Mouse (Mus musculus): Measurements from ENCODE around the gene Pde4d. TPM values are rescaled to one million over a fixed set of nuclear protein-coding genes. Genes with fewer than 3 reads are reported as not detected.

Gene Pde4d
- polyA plus RNA-seq, 1 experiment from 2014 or later: 19.0 TPM

GRCm38 (mm10) chr13:109205541-109205940 lies 755.8 kb downstream of the Pde4d start:
- H3K27me3 ChIP-seq (replicated peaks; ENCODE audit: control insufficient read depth, insufficient read depth, low read length): no peaks in the 10 kb centered on the region
- no peak overlapping the region for H3K4me3 ChIP-seq (ENCODE audit: low read depth, low read length)
- H3K36me3 ChIP-seq (ENCODE audit: control insufficient read depth, insufficient read depth, low read length): no peaks in the 10 kb centered on the region
- no peak overlapping the region; the same call in 1 of the 2 replicates for H3K4me2 ChIP-seq
- DNase-seq (ENCODE audit: low spot score) (no peak), ATAC-seq (replicated peaks; ENCODE audit: low FRiP score) (no peak)
- H3K27ac ChIP-seq (ENCODE audit: low read depth, low read length): no peak overlapping the region
- H3K9me3 ChIP-seq (ENCODE audit: control insufficient read depth, low read length): no peaks in the 10 kb centered on the region
- H3K4me1 ChIP-seq (replicated peaks; ENCODE audit: control insufficient read depth, insufficient read depth, low read length): no peaks in the 10 kb centered on the region; the same call in 1 of the 2 replicates
- H3K9ac ChIP-seq (ENCODE audit: low read depth, low read length): no peak overlapping the region
- 26% methylated on average over 9 of the region's 9 CpGs for WGBS

- DNase-seq (ENCODE audit: low spot score) (no peak), ATAC-seq (replicated peaks; ENCODE audit: low FRiP score) (no peak)
- H3K4me1 ChIP-seq (replicated peaks; ENCODE audit: control insufficient read depth, insufficient read depth, low read length): no peaks in the 10 kb centered on the region; the same call in 1 of the 2 replicates
- 92% methylated on average over 16 of the region's 16 CpGs for WGBS
- H3K4me3 ChIP-seq (ENCODE audit: low read depth, low read length): no peak overlapping the region
- no peaks in the 10 kb centered on the region for H3K27me3 ChIP-seq (replicated peaks; ENCODE audit: control insufficient read depth, insufficient read depth, low read length)
- no peaks in the 10 kb centered on the region for H3K9me3 ChIP-seq (ENCODE audit: control insufficient read depth, low read length)
- no peak overlapping the region for H3K4me2 ChIP-seq
- H3K27ac ChIP-seq (ENCODE audit: low read depth, low read length): no peak overlapping the region
- no peaks in the 10 kb centered on the region for H3K36me3 ChIP-seq (ENCODE audit: control insufficient read depth, insufficient read depth, low read length)
- H3K9ac ChIP-seq (ENCODE audit: low read depth, low read length): no peak overlapping the region
Measured at GRCm38 (mm10) chr13:109208607-109209006, 758.9 kb downstream of the Pde4d start.

DNA sequence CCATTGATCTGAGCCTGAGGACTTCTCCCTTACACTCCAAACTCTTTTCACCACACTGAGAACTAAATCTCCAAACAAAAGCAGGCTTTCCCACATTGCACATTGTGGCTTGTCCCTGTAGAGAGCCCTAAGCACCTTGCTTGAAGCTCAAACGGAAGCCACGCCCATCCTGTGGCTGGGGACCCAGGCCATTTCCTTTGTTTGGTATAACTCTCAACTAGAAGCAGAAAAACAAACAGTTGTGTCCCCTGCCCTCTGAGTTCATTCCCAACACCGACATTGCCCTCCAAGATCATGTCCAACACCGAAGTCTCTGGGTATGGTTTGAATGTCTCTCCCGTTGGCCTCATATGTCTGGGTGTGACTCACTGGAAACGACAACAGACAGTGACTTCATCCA lies 759.7 kb downstream of the Pde4d start:
- no peak overlapping the region for H3K4me2 ChIP-seq
- DNase-seq (ENCODE audit: low spot score): no peak
- H3K4me1 ChIP-seq (replicated peaks; ENCODE audit: control insufficient read depth, insufficient read depth, low read length): no peaks in the 10 kb centered on the region; the same call in 1 of the 2 replicates
- no peak for ATAC-seq (replicated peaks; ENCODE audit: low FRiP score)
- no peaks in the 10 kb centered on the region for H3K36me3 ChIP-seq (ENCODE audit: control insufficient read depth, insufficient read depth, low read length)
- no peaks in the 10 kb centered on the region for H3K9me3 ChIP-seq (ENCODE audit: control insufficient read depth, low read length)
- H3K4me3 ChIP-seq (ENCODE audit: low read depth, low read length): no peak overlapping the region
- no peak overlapping the region for H3K9ac ChIP-seq (ENCODE audit: low read depth, low read length)
- WGBS: 47% methylated on average over 6 of the region's 6 CpGs
- H3K27me3 ChIP-seq (replicated peaks; ENCODE audit: control insufficient read depth, insufficient read depth, low read length): no peaks in the 10 kb centered on the region
- no peak overlapping the region for H3K27ac ChIP-seq (ENCODE audit: low read depth, low read length)

- Histone ChIP-seq H3K4me2 (no peak overlapping the region), H3K27ac (ENCODE audit: low read depth, low read length) (no peak overlapping the region), H3K27me3 (replicated peaks; ENCODE audit: control insufficient read depth, insufficient read depth, low read length) (no peaks in the 10 kb centered on the region), H3K9me3 (ENCODE audit: control insufficient read depth, low read length) (no peaks in the 10 kb centered on the region), H3K9ac (ENCODE audit: low read depth, low read length) (no peak overlapping the region), H3K36me3 (ENCODE audit: control insufficient read depth, insufficient read depth, low read length) (no peaks in the 10 kb centered on the region), H3K4me1 (replicated peaks; ENCODE audit: control insufficient read depth, insufficient read depth, low read length) (no peaks in the 10 kb centered on the region; the same call in 1 of the 2 replicates), H3K4me3 (ENCODE audit: low read depth, low read length) (no peak overlapping the region)
- ATAC-seq (replicated peaks; ENCODE audit: low FRiP score) (no peak), DNase-seq (ENCODE audit: low spot score) (peak; percentile 55)
- WGBS: 3% methylated on average over 4 of the region's 4 CpGs
Measured at GRCm38 (mm10) chr13:109210403-109210802, 760.7 kb downstream of the Pde4d start.

GRCm38 (mm10) chr13:109211471-109211870 lies 761.7 kb downstream of the Pde4d start:
- Histone ChIP-seq H3K27me3 (replicated peaks; ENCODE audit: control insufficient read depth, insufficient read depth, low read length) (no peaks in the 10 kb centered on the region), H3K36me3 (ENCODE audit: control insufficient read depth, insufficient read depth, low read length) (no peaks in the 10 kb centered on the region), H3K9ac (ENCODE audit: low read depth, low read length) (no peak overlapping the region), H3K4me2 (peak overlapping the region; percentile 58), H3K27ac (ENCODE audit: low read depth, low read length) (no peak overlapping the region), H3K4me1 (replicated peaks; ENCODE audit: control insufficient read depth, insufficient read depth, low read length) (no peaks in the 10 kb centered on the region), H3K4me3 (ENCODE audit: low read depth, low read length) (0 out of 2 replicates have a peak overlapping the region, but pooled peaks have one; percentile 20), H3K9me3 (ENCODE audit: control insufficient read depth, low read length) (no peaks in the 10 kb centered on the region)
- ATAC-seq (replicated peaks; ENCODE audit: low FRiP score) (no peak), DNase-seq (ENCODE audit: low spot score) (no peak)
- WGBS: 52% methylated on average over 8 of the region's 8 CpGs

- Histone ChIP-seq H3K36me3 (ENCODE audit: control insufficient read depth, insufficient read depth, low read length) (no peaks in the 10 kb centered on the region), H3K9ac (ENCODE audit: low read depth, low read length) (no peak overlapping the region), H3K27ac (ENCODE audit: low read depth, low read length) (no peak overlapping the region), H3K27me3 (replicated peaks; ENCODE audit: control insufficient read depth, insufficient read depth, low read length) (no peaks in the 10 kb centered on the region), H3K9me3 (ENCODE audit: control insufficient read depth, low read length) (no peaks in the 10 kb centered on the region), H3K4me3 (ENCODE audit: low read depth, low read length) (peak overlapping the region; percentile 20), H3K4me1 (replicated peaks; ENCODE audit: control insufficient read depth, insufficient read depth, low read length) (no peaks in the 10 kb centered on the region), H3K4me2 (peak overlapping the region; percentile 58)
- DNase-seq (ENCODE audit: low spot score) (peak; percentile 31), ATAC-seq (replicated peaks; ENCODE audit: low FRiP score) (no peak)
- WGBS: 21% methylated on average over 16 of the region's 16 CpGs
Measured at GRCm38 (mm10) chr13:109211941-109212487, 762.3 kb downstream of the Pde4d start.

DNA sequence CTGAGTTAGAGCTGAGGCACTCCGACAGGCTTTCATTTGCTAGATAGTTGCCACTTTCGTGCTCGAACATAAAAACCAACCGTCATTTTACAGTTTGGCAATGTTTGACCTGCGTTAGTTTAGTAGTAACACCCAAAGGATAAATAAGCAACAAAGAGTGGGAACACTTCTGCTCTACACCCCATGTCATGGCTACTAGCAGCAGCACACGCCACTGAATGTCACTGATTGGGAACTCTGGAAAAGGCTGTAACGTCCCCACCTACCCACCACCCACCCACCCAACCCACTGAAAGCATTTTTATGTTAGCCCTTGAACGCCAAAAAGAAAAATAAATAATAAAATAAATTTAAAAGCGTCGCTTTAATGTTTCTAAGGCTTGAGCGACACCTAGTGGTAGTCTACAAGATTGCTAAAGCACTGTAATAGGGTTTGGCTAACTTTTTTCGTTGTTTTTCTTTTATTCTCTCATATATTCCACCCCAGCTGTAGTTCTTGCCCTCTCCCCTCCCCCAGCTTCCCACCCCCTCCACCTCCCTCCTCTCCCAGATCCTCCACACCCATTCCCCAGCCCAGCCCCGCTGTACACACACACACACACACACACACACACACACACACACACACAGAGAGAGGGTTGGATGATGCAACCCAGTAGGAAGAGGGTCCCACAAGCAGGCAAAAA lies 763.2 kb downstream of the Pde4d start:
- H3K4me3 ChIP-seq (ENCODE audit: low read depth, low read length): no peak overlapping the region; the same call in 1 of the 2 replicates
- no peak overlapping the region for H3K27ac ChIP-seq (ENCODE audit: low read depth, low read length)
- H3K36me3 ChIP-seq (ENCODE audit: control insufficient read depth, insufficient read depth, low read length): no peaks in the 10 kb centered on the region
- ATAC-seq (replicated peaks; ENCODE audit: low FRiP score): peak; percentile 55
- no peaks in the 10 kb centered on the region for H3K27me3 ChIP-seq (replicated peaks; ENCODE audit: control insufficient read depth, insufficient read depth, low read length)
- peak overlapping the region; percentile 58 for H3K4me2 ChIP-seq
- 17% methylated on average over 13 of the region's 13 CpGs for WGBS
- no peak for DNase-seq (ENCODE audit: low spot score)
- H3K9ac ChIP-seq (ENCODE audit: low read depth, low read length): no peak overlapping the region
- H3K9me3 ChIP-seq (ENCODE audit: control insufficient read depth, low read length): no peaks in the 10 kb centered on the region
- H3K4me1 ChIP-seq (replicated peaks; ENCODE audit: control insufficient read depth, insufficient read depth, low read length): no peaks in the 10 kb centered on the region

DNA sequence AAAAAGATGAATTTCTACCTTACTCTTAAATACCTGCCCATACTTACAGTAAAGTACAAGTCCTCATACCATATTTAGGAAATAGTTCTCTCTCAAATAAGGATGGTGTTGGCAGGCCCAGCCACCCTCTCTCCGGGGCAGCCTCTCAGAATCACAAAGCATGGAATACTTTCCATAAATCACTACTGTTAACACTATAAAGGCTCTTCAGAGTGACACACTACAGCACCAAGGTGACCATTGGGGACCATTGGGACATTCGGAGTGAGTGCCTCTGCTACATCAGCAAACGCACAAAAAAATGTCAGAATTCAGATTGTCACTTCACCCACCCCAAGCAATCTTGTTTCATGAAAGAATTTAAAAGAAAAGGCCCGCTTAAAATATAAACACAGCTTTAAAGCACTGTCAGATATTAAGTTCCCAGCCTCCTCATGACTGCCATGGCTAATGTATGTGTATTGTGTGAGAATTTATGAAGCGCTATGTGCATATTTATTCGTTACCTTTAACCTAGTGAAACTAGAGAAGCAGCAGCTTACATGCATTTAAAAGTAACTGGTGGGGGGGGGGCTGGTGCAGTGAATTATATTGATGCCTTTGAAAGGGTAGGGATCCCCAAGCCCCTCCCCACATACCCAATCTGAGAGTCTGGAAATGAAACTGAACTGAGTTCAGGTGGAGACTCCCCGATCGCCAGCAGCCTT lies 769.4 kb downstream of the Pde4d start:
- no peaks in the 10 kb centered on the region for H3K9me3 ChIP-seq (ENCODE audit: control insufficient read depth, low read length)
- H3K27me3 ChIP-seq (replicated peaks; ENCODE audit: control insufficient read depth, insufficient read depth, low read length): no peaks in the 10 kb centered on the region
- 80% methylated on average over 8 of the region's 8 CpGs for WGBS
- no peak overlapping the region for H3K4me2 ChIP-seq
- H3K9ac ChIP-seq (ENCODE audit: low read depth, low read length): no peak overlapping the region
- ATAC-seq (replicated peaks; ENCODE audit: low FRiP score) (no peak), DNase-seq (ENCODE audit: low spot score) (peak; percentile 7)
- H3K4me3 ChIP-seq (ENCODE audit: low read depth, low read length): no peak overlapping the region
- H3K36me3 ChIP-seq (ENCODE audit: control insufficient read depth, insufficient read depth, low read length): no peaks in the 10 kb centered on the region
- H3K4me1 ChIP-seq (replicated peaks; ENCODE audit: control insufficient read depth, insufficient read depth, low read length): no peaks in the 10 kb centered on the region
- no peak overlapping the region for H3K27ac ChIP-seq (ENCODE audit: low read depth, low read length)
